Mouse (Mus musculus) heart, adult 8-10 months (tissue): ENCODE measurements around the gene Arl5a. TPM values are rescaled to one million over a fixed set of nuclear protein-coding genes. Genes with fewer than 3 reads are reported as not detected.

Source experiments
- DNase-seq: peaks from one replicate; pipeline ENCODE4 v3.0.0; 2022; ENCODE audit warnings: low spot score
- total RNA-seq, 4 experiments: library from RNA; stranded (reverse); gene quantifications; 2 replicates each; pipeline ENCODE4 v1.2.4; 2022

Arl5a gene
- total RNA-seq, 4 experiments from 2014 or later, result 33.6 to 40.2 (median 35.9) TPM

- DNase-seq, result no peak
These were observed 63.6 kb downstream of the Arl5a start for GRCm38 (mm10) chr2:52361086-52361485.

GRCm38 (mm10) chr2:52359722-52360121 lies 65.0 kb downstream of the Arl5a start:
- DNase-seq, result no peak

DNA sequence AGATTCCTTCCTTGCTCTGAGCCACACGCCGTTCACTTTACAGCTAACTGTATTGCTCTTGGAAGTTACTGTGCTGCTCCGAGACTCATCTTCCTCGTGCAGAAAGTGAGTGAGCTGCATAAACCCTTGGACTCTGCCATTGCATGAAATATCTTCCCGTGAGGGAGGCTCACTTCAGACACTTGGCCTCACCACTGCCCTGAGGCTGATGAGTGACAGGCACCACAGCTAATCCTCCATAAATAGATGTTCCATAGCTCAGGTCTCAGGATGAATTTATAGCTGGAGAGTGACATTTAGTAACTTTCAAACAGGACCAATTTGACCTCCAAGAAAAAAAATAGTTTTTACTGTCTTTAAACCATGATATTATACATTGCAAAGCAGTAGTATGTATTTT lies 66.5 kb downstream of the Arl5a start:
- DNase-seq, result no peak

DNA sequence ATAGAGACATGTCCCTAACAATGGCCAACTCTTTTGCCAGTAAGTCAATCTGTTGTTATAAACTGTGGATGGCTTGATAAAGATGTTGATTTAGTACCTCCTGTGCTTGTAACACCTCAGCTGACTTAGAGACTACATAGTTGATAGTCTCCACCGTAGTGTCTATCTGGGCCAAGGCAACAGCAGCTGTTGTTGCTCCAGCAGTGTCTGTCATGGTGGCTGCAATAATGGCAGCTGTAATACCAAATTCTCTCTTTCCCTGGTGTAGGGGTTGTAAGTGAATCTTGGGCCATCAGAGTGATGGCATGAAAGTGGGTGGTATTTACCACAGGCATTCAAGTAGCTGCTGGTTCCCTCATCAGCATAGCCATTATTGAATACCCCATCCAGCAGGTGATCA lies 73.7 kb downstream of the Arl5a start:
- DNase-seq, result no peak

Other genes with a start within 250 kb of the Arl5a start
- 10 to 100 TPM in 1 of 4 experiments, 1 to 10 TPM in 3; 8.2 to 15.0 (median 9.2) TPM for gene Neb, start 46.4 kb downstream of the Arl5a start, total RNA-seq